Mouse (Mus musculus) limb, embryonic 14.5 days (tissue): ENCODE measurements around the gene Prss44. TPM values are rescaled to one million over a fixed set of nuclear protein-coding genes. Genes with fewer than 3 reads are reported as not detected.

Experiments used
- ATAC-seq: fragments of 200-750 bp; cut with Nextera tagmentation; 2 replicates; pipeline ENCODE4 v1.8.0; 2017; ENCODE audit warnings: low read depth, moderate number of reproducible peaks, moderate TSS enrichment; ENCODE audit not compliant: low FRiP score
- DNase-seq: peaks from one replicate; pipeline ENCODE4 v3.0.0-alpha.2; 2015; ENCODE audit warnings: low spot score
- H3K27ac ChIP-seq: fragments of 300-500 bp; sonication (generic); replicated peaks from 2 replicates; pipeline ENCODE4 v1.5.1; 2014; ENCODE audit warnings: low read depth, mild to moderate bottlenecking, low read length, moderate library complexity, mixed read lengths
- H3K27me3 ChIP-seq: fragments of 300-500 bp; sonication (generic); 2 replicates; pipeline ENCODE4 v1.6.1; 2014; ENCODE audit warnings: low read length, mixed read lengths; ENCODE audit not compliant: control insufficient read depth, insufficient read depth
- H3K36me3 ChIP-seq: fragments of 300-500 bp; sonication (generic); 2 replicates; pipeline ENCODE4 v1.6.1; 2014; ENCODE audit warnings: mild to moderate bottlenecking, low read length, moderate library complexity, mixed read lengths; ENCODE audit not compliant: control insufficient read depth, insufficient read depth
- H3K4me1 ChIP-seq: fragments of 300-500 bp; sonication (generic); 2 replicates; pipeline ENCODE4 v1.6.1; 2014; ENCODE audit warnings: antibody characterized with exemption, low read length, mixed read lengths; ENCODE audit not compliant: control insufficient read depth, insufficient read depth
- H3K4me2 ChIP-seq: fragments of 300-500 bp; sonication (generic); replicated peaks from 2 replicates; pipeline ENCODE4 v1.6.1; 2014; ENCODE audit warnings: low read depth, mild to moderate bottlenecking, low read length, moderate library complexity; ENCODE audit not compliant: severe bottlenecking
- H3K4me3 ChIP-seq: fragments of 300-500 bp; sonication (generic); replicated peaks from 2 replicates; pipeline ENCODE4 v1.5.1; 2014; ENCODE audit warnings: low read length
- H3K9ac ChIP-seq: fragments of 300-500 bp; sonication (generic); 2 replicates; pipeline ENCODE4 v1.6.1; 2014; ENCODE audit warnings: mild to moderate bottlenecking, low read depth, low read length, moderate library complexity; ENCODE audit not compliant: severe bottlenecking
- H3K9me3 ChIP-seq: fragments of 300-500 bp; sonication (generic); 2 replicates; pipeline ENCODE4 v1.6.1; 2016; ENCODE audit warnings: low read length; ENCODE audit not compliant: control insufficient read depth
- POLR2A ChIP-seq: fragments of 200-500 bp; IDR thresholded peaks from 2 replicates; pipeline ENCODE4 v1.8.0; 2012; ENCODE audit warnings: inconsistent platforms, mild to moderate bottlenecking, moderate library complexity, borderline replicate concordance; ENCODE audit not compliant: insufficient read depth, insufficient read length; ENCODE audit errors: extremely low read depth
- WGBS: fragments of 180-500 bp; shearing (Covaris S2); extraction: QIAGEN DNeasy Blood & Tissue Kit; methylation state at CpG from one replicate; pipeline ENCODE4 v1.1.7; 2014; 5-methylcytosine and 5-hydroxymethylcytosine counted together
- polyA plus RNA-seq, 2 experiments: library from polyadenylated mRNA; depleted of rRNA in 1 of 2; stranded (reverse) in 1 of 2; unstranded in 1 of 2; fragments of >200 nt; fragmentation: Nextera tagmentation in 1 of 2; extraction: Ambion mirVana in 1 of 2; gene quantifications; 2 replicates each; pipeline versions ENCODE4 v1.2.1 to v1.2.3; 2012 to 2014

Gene Prss44
- polyA plus RNA-seq, 2 experiments = not detected

- no peaks in the 10 kb centered on the region for H3K9me3 ChIP-seq
- no peak for ATAC-seq
- 83% methylated on average over 10 of the region's 10 CpGs for WGBS
- no peak within 1 kb of the TSS for H3K27ac ChIP-seq
- no peaks in the 10 kb centered on the region for H3K4me1 ChIP-seq
- H3K4me2 ChIP-seq = no peak within 1 kb of the TSS
- H3K9ac ChIP-seq = no peak within 1 kb of the TSS
- no peaks in the 10 kb centered on the region for H3K27me3 ChIP-seq
- DNase-seq = no peak
- H3K4me3 ChIP-seq = no peak within 1 kb of the TSS
- H3K36me3 ChIP-seq = no peaks in the 10 kb centered on the region
- no peak for TF ChIP-seq POLR2A
Observed at GRCm38 (mm10) chr9:110844206-110844605, 30.4 kb downstream of the Prss44 start, which contains the start of gene Prss46. Gene Prss46 (plus strand): TSS chr9:110844506.

GRCm38 (mm10) chr9:110849162-110849561 lies 35.4 kb downstream of the Prss44 start:
- ATAC-seq (no peak), DNase-seq (peak; percentile 1)
- Histone ChIP-seq H3K4me3 (no peak overlapping the region), H3K9ac (no peak overlapping the region), H3K4me1 (no peaks in the 10 kb centered on the region), H3K36me3 (no peaks in the 10 kb centered on the region), H3K4me2 (no peak overlapping the region), H3K27ac (no peak overlapping the region), H3K9me3 (no peaks in the 10 kb centered on the region), H3K27me3 (no peaks in the 10 kb centered on the region)
- no peak for TF ChIP-seq POLR2A
- 75% methylated on average over 7 of the region's 7 CpGs for WGBS

GRCm38 (mm10) chr9:110855903-110856302 lies 42.1 kb downstream of the Prss44 start:
- H3K4me2 ChIP-seq = no peak overlapping the region
- TF ChIP-seq POLR2A = no peak
- H3K9ac ChIP-seq = no peak overlapping the region
- DNase-seq = no peak
- no peak overlapping the region for H3K27ac ChIP-seq
- no peak overlapping the region for H3K4me3 ChIP-seq
- peaks cover 5% of the 10 kb centered on the region; the same call in 1 of the 2 replicates for H3K27me3 ChIP-seq
- no peaks in the 10 kb centered on the region for H3K9me3 ChIP-seq
- H3K4me1 ChIP-seq = peaks cover 3% of the 10 kb centered on the region; the same call in 1 of the 2 replicates
- ATAC-seq = no peak
- H3K36me3 ChIP-seq = no peaks in the 10 kb centered on the region
- 72% methylated on average over 7 of the region's 7 CpGs for WGBS

- 70% methylated on average over 4 of the region's 4 CpGs for WGBS
Observed at GRCm38 (mm10) chr9:110856920-110857319, 43.1 kb downstream of the Prss44 start.

GRCm38 (mm10) chr9:110857781-110858472 lies 44.1 kb downstream of the Prss44 start, which contains the start of gene Prss50:
Gene Prss50 (plus strand): TSS chr9:110857967.
- TF ChIP-seq POLR2A = no peak

More at GRCm38 (mm10) chr9:110856920-110857319, 43.1 kb downstream of the Prss44 start:
- no peaks in the 10 kb centered on the region for H3K9me3 ChIP-seq
- H3K4me2 ChIP-seq = no peak overlapping the region
- H3K4me3 ChIP-seq = no peak overlapping the region
- H3K36me3 ChIP-seq = no peaks in the 10 kb centered on the region
- no peak overlapping the region for H3K9ac ChIP-seq
- no peak for ATAC-seq
- TF ChIP-seq POLR2A = no peak
- DNase-seq = no peak
- H3K4me1 ChIP-seq = peaks cover 3% of the 10 kb centered on the region; the same call in 1 of the 2 replicates
- no peak overlapping the region for H3K27ac ChIP-seq
- peaks cover 5% of the 10 kb centered on the region; the same call in 1 of the 2 replicates for H3K27me3 ChIP-seq

More at GRCm38 (mm10) chr9:110857781-110858472, 44.1 kb downstream of the Prss44 start, which contains the start of gene Prss50:
- ATAC-seq (no peak), DNase-seq (no peak)
- Histone ChIP-seq H3K4me3 (peak within 1 kb of the TSS; percentile 26), H3K9me3 (no peaks in the 10 kb centered on the region), H3K36me3 (no peaks in the 10 kb centered on the region), H3K27me3 (peaks cover 5% of the 10 kb centered on the region; the same call in 1 of the 2 replicates), H3K4me1 (peaks cover 3% of the 10 kb centered on the region; the same call in 1 of the 2 replicates), H3K9ac (peak within 1 kb of the TSS; percentile 47), H3K27ac (no peak within 1 kb of the TSS), H3K4me2 (peak within 1 kb of the TSS; percentile 51)
- WGBS = 9% methylated on average over 38 of the region's 50 CpGs
